Mouse (Mus musculus) liver, embryonic 15.5 days (tissue): ENCODE data around the gene Rev1. TPM values are rescaled to one million over a fixed set of nuclear protein-coding genes. Genes with fewer than 3 reads are reported as not detected.
A peak's percentile ranks its signal among the peaks of the same experiment; 100 is the strongest.

Experiments
- ATAC-seq: fragments of 200-750 bp; cut with Nextera tagmentation; 2 replicates; pipeline ENCODE4 v1.8.0; 2017; ENCODE audit warnings: moderate number of reproducible peaks, mild to moderate bottlenecking, moderate library complexity; ENCODE audit not compliant: insufficient read depth
- H3K27ac ChIP-seq: fragments of 300-500 bp; sonication (generic); replicated peaks from 2 replicates; pipeline ENCODE4 v1.5.1; 2015; ENCODE audit warnings: mild to moderate bottlenecking, inconsistent platforms
- H3K27me3 ChIP-seq: fragments of 300-500 bp; sonication (generic); 2 replicates; pipeline ENCODE4 v1.6.1; 2015; ENCODE audit warnings: mild to moderate bottlenecking, inconsistent platforms
- H3K36me3 ChIP-seq: fragments of 300-500 bp; sonication (generic); replicated peaks from 2 replicates; pipeline ENCODE4 v1.6.1; 2015; ENCODE audit warnings: moderate library complexity, mild to moderate bottlenecking, inconsistent platforms
- H3K4me1 ChIP-seq: fragments of 300-500 bp; sonication (generic); replicated peaks from 2 replicates; pipeline ENCODE4 v1.6.1; 2015; ENCODE audit warnings: inconsistent platforms
- H3K4me2 ChIP-seq: fragments of 300-500 bp; sonication (generic); 2 replicates; pipeline ENCODE4 v1.6.1; 2015; ENCODE audit warnings: moderate library complexity, mild to moderate bottlenecking, inconsistent platforms
- H3K4me3 ChIP-seq: fragments of 300-500 bp; sonication (generic); replicated peaks from 2 replicates; pipeline ENCODE4 v1.5.1; 2015; ENCODE audit warnings: mild to moderate bottlenecking, inconsistent platforms
- H3K9ac ChIP-seq: fragments of 300-500 bp; sonication (generic); 2 replicates; pipeline ENCODE4 v1.6.1; 2015; ENCODE audit warnings: moderate library complexity, mild to moderate bottlenecking, inconsistent platforms
- H3K9me3 ChIP-seq: fragments of 300-500 bp; sonication (generic); replicated peaks from 2 replicates; pipeline ENCODE4 v1.6.1; 2016; ENCODE audit warnings: inconsistent platforms
- WGBS: fragments of 180-500 bp; shearing (Covaris S2); methylation state at CpG from one replicate; pipeline ENCODE4 v1.1.7; 2015; ENCODE audit warnings: mixed read lengths; ENCODE audit not compliant: insufficient replicate concordance; 5-methylcytosine and 5-hydroxymethylcytosine counted together
- polyA plus RNA-seq: library from polyadenylated mRNA; unstranded; fragments of >200 nt; fragmentation: Nextera tagmentation; extraction: Ambion mirVana; gene quantifications from 2 replicates; pipeline ENCODE4 v1.2.1, GENCODE M21; 2015

Gene Rev1
- polyA plus RNA-seq, 1 experiment from 2014 or later, result 17.5 TPM

DNA sequence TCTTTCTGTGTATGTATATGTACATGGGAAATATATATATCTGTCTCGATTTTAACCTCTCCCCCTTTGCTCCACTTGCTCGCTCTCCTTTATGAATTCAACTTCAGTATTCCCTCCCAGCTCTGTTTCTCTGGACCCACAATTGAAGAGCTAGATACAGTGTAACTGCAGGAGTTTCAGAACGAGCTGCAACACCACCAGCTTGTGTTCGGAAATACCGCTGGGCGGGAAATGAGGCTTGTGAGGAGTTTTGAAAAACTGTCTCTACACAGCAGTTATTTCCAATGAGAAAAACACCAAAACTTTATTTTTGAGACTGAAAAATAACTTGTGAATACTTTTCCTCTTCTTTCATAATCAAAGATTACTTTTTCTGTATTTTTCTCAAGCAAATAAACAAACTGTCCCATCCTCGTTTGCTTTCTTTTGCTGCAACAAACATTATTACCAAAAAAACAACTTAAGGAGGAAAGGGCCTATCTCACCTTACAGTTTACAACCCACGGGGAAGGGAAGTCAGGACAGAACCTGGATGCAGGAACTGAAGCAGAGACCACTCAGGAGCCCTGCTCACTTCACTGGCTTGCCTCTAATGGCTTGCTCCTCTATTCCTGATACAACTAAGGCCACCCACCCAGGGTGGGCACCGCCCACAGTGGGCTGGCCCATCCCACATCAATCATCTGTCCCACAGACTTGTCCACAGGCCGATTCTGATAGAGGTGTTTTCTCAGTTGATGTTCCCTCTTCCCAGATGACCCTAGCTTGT, 1.3 kb upstream of the Rev1 start:
- no peak for ATAC-seq
- no peaks in the 10 kb centered on the region for H3K27me3 ChIP-seq
- H3K4me2 ChIP-seq, result peak overlapping the region; percentile 92
- peaks cover 41% of the 10 kb centered on the region for H3K4me1 ChIP-seq
- no peaks in the 10 kb centered on the region for H3K9me3 ChIP-seq
- peak overlapping the region; percentile 90 for H3K4me3 ChIP-seq
- H3K9ac ChIP-seq, result peak overlapping the region; percentile 95
- H3K36me3 ChIP-seq, result no peaks in the 10 kb centered on the region
- H3K27ac ChIP-seq, result peak overlapping the region; percentile 93
- 30% methylated on average over 10 of the region's 10 CpGs for WGBS

DNA sequence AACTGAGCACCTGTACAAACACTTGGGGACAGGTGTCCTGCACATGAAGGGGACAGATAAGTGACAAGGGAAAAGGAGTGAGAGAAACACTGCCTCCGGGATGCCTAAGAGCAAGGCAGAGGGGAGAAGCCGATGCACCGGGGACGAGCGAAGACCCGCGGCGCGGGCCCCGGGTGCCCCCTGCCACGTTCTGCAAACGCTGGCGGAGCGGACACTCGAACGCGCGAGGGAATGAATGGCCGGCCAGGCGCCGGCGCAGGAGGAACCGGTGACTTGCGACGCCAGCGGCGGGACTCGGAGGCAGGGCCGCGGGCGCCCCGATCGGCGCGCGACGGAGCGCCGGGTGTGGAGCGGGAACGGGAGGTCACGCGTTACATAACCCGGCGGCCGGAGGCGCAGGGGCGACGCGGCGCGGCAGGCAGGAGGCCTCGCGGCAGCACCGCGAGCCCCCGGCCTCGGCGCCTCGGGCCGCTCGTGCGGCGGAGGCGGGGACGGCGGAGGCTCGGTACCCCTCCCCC, 623 bp downstream of the Rev1 start:
- peak overlapping the region; percentile 92 for H3K4me2 ChIP-seq

DNA sequence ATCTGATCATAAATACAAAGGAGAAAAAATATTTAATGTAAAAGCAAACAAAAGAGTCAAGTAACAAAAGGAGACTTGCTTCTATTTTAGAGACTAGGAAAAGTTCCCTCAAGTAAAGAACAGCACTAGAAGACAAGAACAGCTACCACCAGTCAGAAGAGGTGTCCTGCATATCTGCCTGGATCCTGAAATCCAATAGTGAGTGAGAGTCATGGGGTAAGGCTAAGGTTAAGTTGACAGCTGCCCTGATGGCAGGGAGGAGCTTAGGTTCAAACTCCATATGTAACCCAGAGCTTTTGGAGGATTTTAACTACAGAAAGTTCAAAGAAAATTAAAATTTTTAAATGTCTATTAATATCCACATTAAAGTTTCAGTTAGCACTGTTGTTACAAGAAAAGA, 2.6 kb downstream of the Rev1 start:
- H3K4me2 ChIP-seq, result peak overlapping the region; percentile 92
- no peak overlapping the region for H3K9ac ChIP-seq
- no peaks in the 10 kb centered on the region for H3K27me3 ChIP-seq
- no peak for ATAC-seq
- no peaks in the 10 kb centered on the region for H3K9me3 ChIP-seq
- H3K36me3 ChIP-seq, result no peaks in the 10 kb centered on the region
- no peak overlapping the region for H3K4me3 ChIP-seq
- no peak overlapping the region for H3K27ac ChIP-seq
- peaks cover 52% of the 10 kb centered on the region for H3K4me1 ChIP-seq

More for the DNA sequence above, 623 bp downstream of the Rev1 start:
- Histone ChIP-seq H3K9ac (peak overlapping the region; percentile 95), H3K36me3 (no peaks in the 10 kb centered on the region), H3K4me1 (peaks cover 48% of the 10 kb centered on the region), H3K27me3 (no peaks in the 10 kb centered on the region), H3K27ac (peak overlapping the region; percentile 93), H3K9me3 (no peaks in the 10 kb centered on the region), H3K4me3 (peak overlapping the region; percentile 90)
- ATAC-seq, result peak; percentile 18
- WGBS, result under 1% methylated on average over 56 of the region's 68 CpGs

GRCm38 (mm10) chr1:38126426-38126825, 3.2 kb downstream of the Rev1 start:
- ATAC-seq, result no peak
- H3K4me2 ChIP-seq, result 0 out of 2 replicates have a peak overlapping the region, but pooled peaks have one; percentile 1
- H3K4me3 ChIP-seq, result no peak overlapping the region
- peaks cover 55% of the 10 kb centered on the region for H3K4me1 ChIP-seq
- H3K9me3 ChIP-seq, result no peaks in the 10 kb centered on the region
- 58% methylated on average over 3 of the region's 3 CpGs for WGBS
- no peaks in the 10 kb centered on the region for H3K36me3 ChIP-seq
- no peaks in the 10 kb centered on the region for H3K27me3 ChIP-seq
- H3K27ac ChIP-seq, result 0 out of 2 replicates have a peak overlapping the region, but pooled peaks have one; percentile 20
- no peak overlapping the region for H3K9ac ChIP-seq

GRCm38 (mm10) chr1:38124261-38124660, 5.3 kb downstream of the Rev1 start:
- H3K4me2 ChIP-seq, result peak overlapping the region; percentile 14; the same call in 1 of the 2 replicates
- peak overlapping the region; percentile 24; the same call in 1 of the 2 replicates for H3K27ac ChIP-seq
- no peak overlapping the region for H3K4me3 ChIP-seq
- H3K9me3 ChIP-seq, result no peaks in the 10 kb centered on the region
- H3K36me3 ChIP-seq, result no peaks in the 10 kb centered on the region
- H3K27me3 ChIP-seq, result no peaks in the 10 kb centered on the region
- no peak overlapping the region for H3K9ac ChIP-seq
- ATAC-seq, result no peak
- peaks cover 49% of the 10 kb centered on the region for H3K4me1 ChIP-seq

DNA sequence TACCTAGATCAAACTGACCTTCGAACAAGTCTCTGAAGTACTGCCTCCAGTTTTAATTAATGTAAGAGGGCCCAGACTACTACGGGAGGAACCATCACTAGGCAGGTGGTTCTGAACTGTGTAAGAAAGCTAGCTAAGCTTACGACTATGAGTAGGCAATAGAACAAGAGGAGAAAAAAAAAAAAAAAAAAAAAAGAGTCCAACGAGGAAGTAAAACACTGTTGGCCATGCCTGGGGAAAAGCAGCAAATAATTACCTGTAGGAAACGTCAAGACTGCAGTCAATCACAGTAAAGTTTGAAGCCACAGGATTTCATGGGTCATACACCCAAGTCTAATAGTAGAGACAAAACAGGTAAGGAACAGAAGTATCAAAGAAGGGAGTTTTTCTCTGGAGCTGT, 8.7 kb downstream of the Rev1 start:
- no peak overlapping the region for H3K27ac ChIP-seq
- no peak overlapping the region for H3K4me3 ChIP-seq
- H3K36me3 ChIP-seq, result no peaks in the 10 kb centered on the region
- ATAC-seq, result no peak
- 50% methylated on average over 5 of the region's 5 CpGs for WGBS
- no peak overlapping the region for H3K4me2 ChIP-seq
- no peaks in the 10 kb centered on the region for H3K9me3 ChIP-seq
- no peak overlapping the region for H3K9ac ChIP-seq
- H3K4me1 ChIP-seq, result peaks cover 34% of the 10 kb centered on the region
- H3K27me3 ChIP-seq, result no peaks in the 10 kb centered on the region

DNA sequence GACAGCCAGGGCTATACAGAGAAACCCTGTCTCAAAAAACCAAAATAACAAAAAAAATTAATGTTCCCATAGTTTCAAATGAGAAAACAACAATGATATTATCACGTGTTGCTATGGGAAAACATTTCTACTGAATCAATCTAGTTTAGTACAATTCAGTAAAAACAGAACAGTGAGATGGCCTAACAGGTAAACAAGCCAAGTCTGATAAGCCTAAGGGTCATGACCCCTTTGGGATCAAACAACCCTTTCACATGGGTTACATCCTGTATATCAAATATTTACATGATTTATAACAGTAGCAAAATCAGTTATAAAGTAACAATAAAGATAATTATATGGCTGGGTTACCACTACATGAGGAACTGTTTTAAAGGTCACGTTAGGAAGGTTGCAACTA, 11.0 kb downstream of the Rev1 start:
- H3K4me2 ChIP-seq, result no peak overlapping the region
- H3K36me3 ChIP-seq, result no peaks in the 10 kb centered on the region
- H3K4me3 ChIP-seq, result no peak overlapping the region
- H3K9me3 ChIP-seq, result no peaks in the 10 kb centered on the region
- ATAC-seq, result no peak
- no peak overlapping the region for H3K27ac ChIP-seq
- H3K4me1 ChIP-seq, result peaks cover 26% of the 10 kb centered on the region
- H3K27me3 ChIP-seq, result no peaks in the 10 kb centered on the region
- 74% methylated on average over 2 of the region's 2 CpGs for WGBS
- H3K9ac ChIP-seq, result no peak overlapping the region

DNA sequence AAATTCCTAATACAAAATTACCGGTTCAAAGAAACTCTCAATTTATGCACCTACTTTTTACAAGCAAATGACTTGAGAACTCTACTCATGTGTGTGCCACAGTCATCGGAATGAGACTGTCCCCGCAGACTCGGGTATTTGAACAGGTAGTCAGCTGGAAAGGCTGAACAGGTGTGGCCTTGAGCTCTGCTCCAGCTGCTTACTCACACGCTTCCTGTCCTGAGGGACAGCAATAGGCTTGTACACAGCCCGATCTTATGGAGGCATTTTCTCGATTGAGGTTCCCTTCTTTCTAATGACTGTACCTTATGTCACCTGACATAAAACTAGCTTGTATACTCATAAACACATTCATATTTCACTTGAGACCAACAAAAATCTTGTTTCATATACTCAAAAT, 19.8 kb downstream of the Rev1 start:
- Histone ChIP-seq H3K9me3 (no peaks in the 10 kb centered on the region), H3K4me3 (no peak overlapping the region), H3K4me1 (peaks cover 10% of the 10 kb centered on the region), H3K4me2 (no peak overlapping the region), H3K27me3 (no peaks in the 10 kb centered on the region), H3K9ac (no peak overlapping the region), H3K27ac (no peak overlapping the region; the same call in 1 of the 2 replicates), H3K36me3 (peaks cover 12% of the 10 kb centered on the region; the same call in 1 of the 2 replicates)
- no peak for ATAC-seq
- 76% methylated on average over 7 of the region's 7 CpGs for WGBS

GRCm38 (mm10) chr1:38103813-38104212, 25.8 kb downstream of the Rev1 start:
- Histone ChIP-seq H3K9ac (no peak overlapping the region), H3K4me1 (no peaks in the 10 kb centered on the region), H3K27me3 (no peaks in the 10 kb centered on the region), H3K9me3 (no peaks in the 10 kb centered on the region), H3K36me3 (peaks cover 18% of the 10 kb centered on the region), H3K27ac (no peak overlapping the region), H3K4me2 (no peak overlapping the region), H3K4me3 (no peak overlapping the region)
- 71% methylated on average over 3 of the region's 3 CpGs for WGBS
- no peak for ATAC-seq

DNA sequence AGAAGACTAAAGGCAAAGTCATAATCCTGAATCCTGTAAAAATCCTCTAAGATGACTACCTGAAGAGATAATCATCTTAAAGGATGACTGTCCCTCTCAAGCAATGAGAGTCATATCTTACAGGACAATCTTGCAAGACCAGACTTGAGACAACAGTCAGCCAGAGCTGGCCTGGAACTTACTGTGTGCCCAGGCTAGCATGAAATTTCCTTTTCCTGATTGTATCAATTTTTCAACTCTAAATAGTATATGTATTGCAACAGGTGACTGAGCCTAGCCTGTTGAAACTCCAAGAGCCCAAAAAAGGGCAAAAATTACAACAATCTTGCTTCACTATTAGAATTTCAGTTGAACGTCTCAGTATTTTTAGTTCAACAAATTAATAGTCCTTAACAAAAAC, 26.4 kb downstream of the Rev1 start:
- H3K27ac ChIP-seq, result no peak overlapping the region
- no peaks in the 10 kb centered on the region for H3K4me1 ChIP-seq
- H3K27me3 ChIP-seq, result no peaks in the 10 kb centered on the region
- no peak for ATAC-seq
- no peak overlapping the region for H3K4me3 ChIP-seq
- WGBS, result 76% methylated on average over 1 of the region's 1 CpGs
- no peak overlapping the region for H3K9ac ChIP-seq
- no peaks in the 10 kb centered on the region for H3K9me3 ChIP-seq
- H3K36me3 ChIP-seq, result peaks cover 22% of the 10 kb centered on the region
- H3K4me2 ChIP-seq, result no peak overlapping the region

DNA sequence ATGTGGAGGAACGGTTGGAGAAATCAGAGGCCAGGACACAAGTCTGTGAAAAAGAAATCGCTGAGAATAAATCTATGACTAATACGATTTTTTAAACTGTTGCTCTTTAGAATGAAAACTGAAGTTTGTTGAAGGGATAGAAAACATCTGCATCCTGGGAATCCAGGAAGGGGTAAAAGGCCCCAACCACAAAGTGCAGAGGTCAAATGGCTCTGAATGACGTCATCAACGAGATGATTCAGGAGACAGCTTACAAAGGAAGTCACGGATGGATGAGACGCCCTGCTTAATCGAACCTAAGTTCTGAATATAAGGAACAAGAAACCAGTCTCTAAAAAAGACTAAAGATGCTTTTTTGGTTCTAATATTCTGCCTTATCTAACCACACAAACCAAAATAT, 48.3 kb downstream of the Rev1 start:
- Histone ChIP-seq H3K4me1 (no peaks in the 10 kb centered on the region), H3K4me2 (no peak overlapping the region), H3K9me3 (no peaks in the 10 kb centered on the region), H3K4me3 (no peak overlapping the region), H3K9ac (no peak overlapping the region), H3K27me3 (no peaks in the 10 kb centered on the region), H3K36me3 (peaks cover 58% of the 10 kb centered on the region), H3K27ac (no peak overlapping the region)
- WGBS, result 64% methylated on average over 8 of the region's 8 CpGs
- ATAC-seq, result no peak
